In genomic region chr12:98605264-98605663, GRCm38 (mm10) we compare ENCODE assay signal across 36 mouse cellular contexts. TPM values are rescaled to one million over a fixed set of nuclear protein-coding genes. Genes with fewer than 3 reads are reported as not detected.
"Had no signal": no experiment of that assay in that cellular context is flagged by ENCODE, and none has a peak within 500 bp of the region (broad histone marks: within the 10 kb centered on the region; RNA-seq: fewer than 3 reads in every experiment).

No protein-coding gene starts in this region.

- H3K4me3 ChIP-seq: heart, embryonic 10.5 days; heart, embryonic 12.5 days; heart, embryonic 13.5 days; heart, embryonic 15.5 days; hindbrain, embryonic 10.5 days; hindbrain, embryonic 12.5 days; hindbrain, embryonic 13.5 days; hindbrain, embryonic 15.5 days; intestine, embryonic 15.5 days; kidney, embryonic 15.5 days; layer of hippocampus, adult 2 months; left cerebral cortex, adult 2 months had no signal

- H3K27ac ChIP-seq: heart, embryonic 10.5 days; heart, embryonic 13.5 days; heart, embryonic 15.5 days; hindbrain, embryonic 10.5 days; hindbrain, embryonic 12.5 days; hindbrain, embryonic 13.5 days; hindbrain, embryonic 14.5 days; hindbrain, embryonic 15.5 days; hindbrain, postnatal 0 days; intestine, embryonic 15.5 days; kidney, embryonic 15.5 days; kidney, postnatal 0 days; layer of hippocampus, adult 2 months; left cerebral cortex, adult 2 months had no signal

- H3K4me2 ChIP-seq: heart, embryonic 11.5 days; heart, embryonic 12.5 days; heart, embryonic 13.5 days; heart, embryonic 15.5 days; hindbrain, embryonic 12.5 days; hindbrain, embryonic 13.5 days; hindbrain, embryonic 14.5 days; hindbrain, embryonic 15.5 days; intestine, embryonic 15.5 days; kidney, embryonic 15.5 days had no signal

- H3K9me3 ChIP-seq: heart, embryonic 10.5 days; heart, embryonic 12.5 days; heart, embryonic 13.5 days; heart, embryonic 15.5 days; hindbrain, embryonic 10.5 days; hindbrain, embryonic 12.5 days; hindbrain, embryonic 13.5 days; hindbrain, embryonic 15.5 days; intestine, embryonic 15.5 days; kidney, embryonic 15.5 days had no signal

- DNase-seq: heart, postnatal 10 days; heart, postnatal 14 days; heart, postnatal 36 days; heart, postnatal 4 days; kidney, adult 11 months; kidney, adult 18-20 months; kidney, adult 2 months; kidney, adult 8-10 months; kidney, adult 9 months; kidney, postnatal 10 days; kidney, postnatal 14 days; kidney, postnatal 25 days; kidney, postnatal 36 days; kidney, postnatal 4 days; layer of hippocampus, adult 9-11 months; layer of hippocampus, postnatal 36 days had no signal

- H3K9ac ChIP-seq: heart, embryonic 12.5 days; heart, embryonic 13.5 days; heart, embryonic 15.5 days; hindbrain, embryonic 12.5 days; hindbrain, embryonic 13.5 days; hindbrain, embryonic 14.5 days; hindbrain, embryonic 15.5 days; intestine, embryonic 15.5 days; kidney, embryonic 15.5 days had no signal

- H3K36me3 ChIP-seq: heart, embryonic 10.5 days; heart, embryonic 12.5 days; heart, embryonic 13.5 days; heart, embryonic 15.5 days; hindbrain, embryonic 10.5 days; hindbrain, embryonic 12.5 days; hindbrain, embryonic 13.5 days; hindbrain, embryonic 15.5 days; intestine, embryonic 15.5 days; kidney, embryonic 15.5 days had no signal

- H3K4me1 ChIP-seq: hindbrain, embryonic 10.5 days; hindbrain, embryonic 12.5 days; hindbrain, embryonic 13.5 days; hindbrain, embryonic 15.5 days; intestine, embryonic 15.5 days; kidney, embryonic 15.5 days had no signal

- H3K27me3 ChIP-seq: heart, embryonic 12.5 days; heart, embryonic 13.5 days; heart, embryonic 15.5 days; hindbrain, embryonic 12.5 days; hindbrain, embryonic 13.5 days; hindbrain, embryonic 15.5 days; intestine, embryonic 15.5 days; kidney, embryonic 15.5 days had no signal

RNA-seq across cellular contexts. Expression of gene Kcnk10, which starts 27.2 kb away (rescaled TPM):
- total RNA-seq: heart, postnatal 14 days; heart, postnatal 25 days; heart, postnatal 4 days; hematopoietic stem cell, adult 5-6 weeks had no signal
- polyA plus RNA-seq: heart, postnatal 0 days; inflammation-experienced regulatory T-cells, adult 6 months had no signal
